Mouse (Mus musculus) bone marrow macrophage, adult 2 months (primary cell): ENCODE results near the gene Ehbp1l1.

Experiments used
- CTCF ChIP-seq: IDR thresholded peaks from 2 replicates; pipeline ENCODE4 v1.5.1; 2012; ENCODE audit warnings: low read depth, mild to moderate bottlenecking, low read length, moderate library complexity
- POLR2A ChIP-seq: IDR thresholded peaks from 2 replicates; pipeline ENCODE4 v1.6.1; 2012; ENCODE audit warnings: mild to moderate bottlenecking, low read depth, low read length, borderline replicate concordance

- TF ChIP-seq CTCF (no peak), POLR2A (no peak)
These were observed 24.8 kb upstream of the Ehbp1l1 start for GRCm38 (mm10) chr19:5750951-5751350.
